In the genomic region with DNA sequence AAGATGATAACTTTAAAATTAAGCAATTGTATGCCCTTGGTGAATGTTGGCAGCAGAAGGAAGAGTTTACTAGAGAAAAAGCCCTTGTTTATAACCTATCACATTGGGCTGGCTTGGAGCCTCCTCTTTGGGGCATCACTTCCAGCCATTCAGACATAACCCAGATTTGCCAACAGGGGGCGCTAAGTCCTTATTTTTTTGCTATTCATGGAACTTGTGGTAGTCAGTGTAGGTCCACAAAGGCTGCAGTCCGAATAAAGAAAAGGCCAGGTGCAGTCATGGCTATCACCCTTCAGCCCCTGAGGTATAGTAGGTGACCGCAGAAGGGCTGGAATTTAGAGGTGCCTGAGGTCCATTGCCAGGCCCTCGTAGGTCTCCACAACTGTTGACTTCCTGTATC, we compare ENCODE assay signal across 9 mouse cellular contexts. TPM values are rescaled to one million over a fixed set of nuclear protein-coding genes. Genes with fewer than 3 reads are reported as not detected.
A peak's percentile ranks its signal among the peaks of the same experiment; 100 is the strongest.
DNase-seq lines count a peak whose midpoint lies in the region; ATAC-seq and TF ChIP-seq lines count a peak whose summit lies in the region.
"Had no signal": no experiment of that assay in that cellular context is flagged by ENCODE, and none has a peak within 500 bp of the region (broad histone marks: within the 10 kb centered on the region; RNA-seq: fewer than 3 reads in every experiment).

No protein-coding gene starts in this region.

- peak; percentile 29; the same call in 1 of the 2 replicates for ATAC-seq in liver, embryonic 11.5 days (replicated peaks; ENCODE audit: low FRiP score)

- intact Hi-C loops in heart, adult 2 months (cut with DNase I) = loop anchor here (1.0 kb wide), 1 partner anchor 131 kb away; no protein-coding TSS in a partner anchor

- TF ChIP-seq RAD21 in CH12.LX (IDR thresholded peaks at IDR 0.05; ENCODE audit: low read depth, low read length) = peak; percentile 88

- H3K79me2 ChIP-seq in CH12.LX (replicated peaks; ENCODE audit: control insufficient read depth, extremely low read depth, insufficient read depth, poor library complexity, severe bottlenecking) = no peaks in the 10 kb centered on the region
- H3K79me2 ChIP-seq in heart, adult 2 months (replicated peaks; ENCODE audit: control insufficient read depth, insufficient read depth, low read length) = no peaks in the 10 kb centered on the region

- H3K27me3 ChIP-seq in CH12.LX (replicated peaks) = peaks cover 6% of the 10 kb centered on the region
- H3K27me3 ChIP-seq in heart, adult 2 months (ENCODE audit: control insufficient read depth, insufficient read depth, low read length) = no peaks in the 10 kb centered on the region; the same call in 1 of the 2 replicates
- H3K27me3 ChIP-seq in liver, embryonic 11.5 days (replicated peaks; ENCODE audit: control insufficient read depth, insufficient read depth, low read length) = no peaks in the 10 kb centered on the region

- no peak for TF ChIP-seq POLR2A in CH12.LX (IDR thresholded peaks at IDR 0.05; ENCODE audit: low read depth, low read length)
- TF ChIP-seq POLR2A in heart, adult 2 months (IDR thresholded peaks at IDR 0.05; ENCODE audit: insufficient read depth, low read depth, low read length) = no peak

- no peaks in the 10 kb centered on the region for H3K36me3 ChIP-seq in CH12.LX (replicated peaks in 1 of 2; ENCODE audit: control insufficient read depth in 1 of 2, insufficient read depth in 1 of 2, low read length in 1 of 2)
- H3K36me3 ChIP-seq in heart, adult 2 months (ENCODE audit: control insufficient read depth, insufficient read depth, low read length) = no peaks in the 10 kb centered on the region
- H3K36me3 ChIP-seq in liver, embryonic 11.5 days (ENCODE audit: control insufficient read depth, insufficient read depth, low read length) = no peaks in the 10 kb centered on the region

- H3K4me2 ChIP-seq in CH12.LX (ENCODE audit: insufficient read depth, low read depth, poor library complexity, severe bottlenecking) = no peak overlapping the region
- no peak overlapping the region for H3K4me2 ChIP-seq in liver, embryonic 11.5 days

- TF ChIP-seq EP300 in CH12.LX (IDR thresholded peaks at IDR 0.05; ENCODE audit: low read length) = no peak
- TF ChIP-seq EP300 in heart, adult 2 months (IDR thresholded peaks at IDR 0.05; ENCODE audit: insufficient read depth, low read depth, low read length) = no peak

- H3K9me3 ChIP-seq in CH12.LX (replicated peaks; ENCODE audit: low read length) = no peaks in the 10 kb centered on the region
- H3K9me3 ChIP-seq in liver, embryonic 11.5 days (ENCODE audit: control insufficient read depth, low read length) = no peaks in the 10 kb centered on the region

- 38% methylated on average over 4 of the region's 4 CpGs for WGBS in heart, adult 2 months
- WGBS in liver, embryonic 11.5 days = 44% methylated on average over 4 of the region's 4 CpGs

- in situ Hi-C loops in CH12.LX (cut with MboI; ENCODE audit: low pct_ligation_motif_present, low pct_unique_long_range_greater_than_20kb, low sequenced_read_pairs) = loop anchor here (25.0 kb wide), 1 partner anchor 416 kb away; no protein-coding TSS in a partner anchor

- peak; percentile 58 to 86 for TF ChIP-seq CTCF in CH12.LX (conservative IDR thresholded peaks at IDR 0.05 in 1 of 2, IDR thresholded peaks at IDR 0.05 in 1 of 2; ENCODE audit: low read depth in 2 of 2, low read length in 2 of 2)
- peak; percentile 84 for TF ChIP-seq CTCF in heart, adult 2 months (IDR thresholded peaks at IDR 0.05)

- no peak overlapping the region for H3K9ac ChIP-seq in CH12.LX (ENCODE audit: insufficient read depth, low read depth)
- no peak overlapping the region for H3K9ac ChIP-seq in heart, adult 2 months (ENCODE audit: low read depth, low read length)
- no peak overlapping the region for H3K9ac ChIP-seq in liver, embryonic 11.5 days (ENCODE audit: low read depth, low read length)

- H3K4me3 ChIP-seq in CH12.LX (replicated peaks in 1 of 3; ENCODE audit: low read depth in 2 of 3, low read length in 2 of 3, poor library complexity in 1 of 3) = no peak overlapping the region
- H3K4me3 ChIP-seq in heart, adult 2 months = no peak overlapping the region
- H3K4me3 ChIP-seq in liver, embryonic 11.5 days (ENCODE audit: low read depth, low read length) = no peak overlapping the region

- no peak overlapping the region for H3K27ac ChIP-seq in CH12.LX (ENCODE audit: insufficient read depth, low read depth)
- no peak overlapping the region for H3K27ac ChIP-seq in heart, adult 2 months
- no peak overlapping the region for H3K27ac ChIP-seq in liver, embryonic 11.5 days (ENCODE audit: low read depth, low read length)

- peaks cover 19 to 22% of the 10 kb centered on the region in 2 experiments for H3K4me1 ChIP-seq in CH12.LX (ENCODE audit: control insufficient read depth in 1 of 2, insufficient read depth in 2 of 2)
- H3K4me1 ChIP-seq in heart, adult 2 months (ENCODE audit: control insufficient read depth, insufficient read depth, low read length) = no peaks in the 10 kb centered on the region
- peaks cover 8% of the 10 kb centered on the region for H3K4me1 ChIP-seq in liver, embryonic 11.5 days (replicated peaks; ENCODE audit: control insufficient read depth, insufficient read depth, low read length)

- dilution Hi-C loops in CH12.LX (cut with MboI; ENCODE audit: extremely low pct_ligation_motif_present, extremely low pct_unique_long_range_greater_than_20kb, low sequenced_read_pairs) = no loop called here

- peak; percentile 77 for DNase-seq in CH12.LX (ENCODE audit: extremely low read depth)
- DNase-seq in adrenal gland, postnatal 14 days = peak; percentile 90
- peak; percentile 73 for DNase-seq in embryo, embryonic 9.5 days (ENCODE audit: extremely low spot score)
- DNase-seq in heart, adult 2 months = peak; percentile 56 to 72
- DNase-seq in kidney, postnatal 10 days = peak; percentile 84
- no peak for DNase-seq in liver, embryonic 11.5 days (ENCODE audit: low spot score)
- DNase-seq in ovary, adult 18-20 months (ENCODE audit: low spot score) = peak; percentile 21
- peak; percentile 39 for DNase-seq in thymus, postnatal 25 days

TF ChIP-seq in CH12.LX, 34 proteins besides CTCF, POLR2A, EP300 and RAD21 (continues in another document):
- TF ChIP-seq ZMIZ1 (IDR thresholded peaks at IDR 0.05; ENCODE audit: low read depth, low read length) (no peak), ELF1 (IDR thresholded peaks at IDR 0.05; ENCODE audit: low read depth, low read length) (no peak), USF2 (conservative IDR thresholded peaks at IDR 0.05; ENCODE audit: low read depth, low read length) (no peak), MAX (IDR thresholded peaks at IDR 0.05; ENCODE audit: low read length) (no peak), TBP (conservative IDR thresholded peaks at IDR 0.05; ENCODE audit: low read depth, low read length) (no peak), NRF1 (IDR thresholded peaks at IDR 0.05; ENCODE audit: low read depth, low read length) (no peak), PAX5 (IDR thresholded peaks at IDR 0.05; ENCODE audit: low read length) (no peak), IRF4 (IDR thresholded peaks at IDR 0.05; ENCODE audit: low read depth, low read length) (peak; percentile 26; the same call in 1 of the 2 replicates), ZNF384 (IDR thresholded peaks at IDR 0.05; ENCODE audit: low read depth, low read length) (no peak), HCFC1 (IDR thresholded peaks at IDR 0.05; ENCODE audit: low read depth, low read length) (no peak), JUND (conservative IDR thresholded peaks at IDR 0.05; ENCODE audit: low read depth, low read length) (no peak), MAZ (IDR thresholded peaks at IDR 0.05; ENCODE audit: low read depth, low read length) (0 out of 2 replicates have a peak, but pooled peaks have one; percentile 25), BHLHE40 (IDR thresholded peaks at IDR 0.05; ENCODE audit: low read depth, low read length) (no peak), SMC3 (IDR thresholded peaks at IDR 0.05; ENCODE audit: low read depth, low read length) (peak; percentile 78), MEF2A (IDR thresholded peaks at IDR 0.05; ENCODE audit: borderline replicate concordance, low read depth, low read length) (no peak), GABPA (IDR thresholded peaks at IDR 0.05; ENCODE audit: insufficient replicate concordance, low read depth, low read length) (no peak), UBTF (IDR thresholded peaks at IDR 0.05; ENCODE audit: low read depth, low read length) (no peak), MYC (IDR thresholded peaks at IDR 0.05; ENCODE audit: low read depth, low read length) (0 out of 2 replicates have a peak, but pooled peaks have one; percentile 37), POLR2AphosphoS2 (IDR thresholded peaks at IDR 0.05; ENCODE audit: low read depth, low read length) (no peak), MAFK (IDR thresholded peaks at IDR 0.05; ENCODE audit: insufficient replicate concordance, low read length) (no peak), RCOR1 (conservative IDR thresholded peaks at IDR 0.05; ENCODE audit: low read depth, low read length) (no peak), CHD2 (IDR thresholded peaks at IDR 0.05; ENCODE audit: low read length) (no peak), ZC3H11A (IDR thresholded peaks at IDR 0.05; ENCODE audit: low read depth, low read length) (peak; percentile 44), E2F4 (IDR thresholded peaks at IDR 0.05; ENCODE audit: insufficient replicate concordance, low read depth, low read length) (no peak), KAT2A (IDR thresholded peaks at IDR 0.05; ENCODE audit: insufficient replicate concordance, low read length) (no peak)

RNA-seq across cellular contexts. Expression of a gene that starts 1.9 kb away (rescaled TPM):
- total RNA-seq in CH12.LX (2012; rRNA removed) = 0.30 TPM in 1 of 2 replicates, not detected in the other
- not detected in 2 replicates for total RNA-seq in CH12.LX (2014; rRNA removed)
- 0.63 TPM in 1 of 2 replicates, not detected in the other for polyA plus RNA-seq in CH12.LX (2012; ENCODE audit: insufficient read length, low read depth)
- total RNA-seq in adrenal gland, postnatal 14 days (2021) = 1.2 TPM in 2 replicates
- not detected for total RNA-seq in heart, adult 2 months (2021)
- polyA plus RNA-seq in heart, adult 2 months (2012; rRNA removed) = 0.20 TPM in 1 of 2 replicates, not detected in the other
- not detected in 2 replicates for polyA plus RNA-seq in liver, embryonic 11.5 days (2014; fragmentation: Nextera tagmentation; extraction: Ambion mirVana)
- polyA plus RNA-seq: heart, embryonic 14.5 days had no signal

RNA-seq across cellular contexts. Expression of a gene that starts 21.1 kb away (rescaled TPM):
- 4.2 and 6.7 TPM in 2 replicates for total RNA-seq in CH12.LX (2012; rRNA removed)
- total RNA-seq in CH12.LX (2014; rRNA removed) = 6.0 and 6.2 TPM in 2 replicates
- polyA plus RNA-seq in CH12.LX (2012; ENCODE audit: insufficient read length, low read depth) = 5.7 TPM in 2 replicates
- total RNA-seq in adrenal gland, postnatal 14 days (2021) = 6.7 and 11.6 TPM in 2 replicates
- 1 to 10 TPM; 4.1 to 4.5 TPM for total RNA-seq in heart, adult 2 months (2021)
- 10.5 and 10.7 TPM in 2 replicates for polyA plus RNA-seq in heart, adult 2 months (2012; rRNA removed)
- polyA plus RNA-seq in liver, embryonic 11.5 days (2014; fragmentation: Nextera tagmentation; extraction: Ambion mirVana) = 3.3 and 4.8 TPM in 2 replicates

RNA-seq across cellular contexts. Expression of a gene that starts 48.5 kb away (rescaled TPM):
- total RNA-seq in CH12.LX (2012; rRNA removed) (21.7 and 26.9 TPM in 2 replicates), CH12.LX (2014; rRNA removed) (18.7 and 20.2 TPM in 2 replicates)
- 30.4 and 33.1 TPM in 2 replicates for polyA plus RNA-seq in CH12.LX (2012; ENCODE audit: insufficient read length, low read depth)
- 78.2 and 90.1 TPM in 2 replicates for total RNA-seq in adrenal gland, postnatal 14 days (2021)
- total RNA-seq in heart, adult 2 months (2021) = 10 to 100 TPM; 43.8 to 44.0 TPM
- polyA plus RNA-seq in heart, adult 2 months (2012; rRNA removed) = 28.9 and 36.9 TPM in 2 replicates
- 68.0 and 72.0 TPM in 2 replicates for polyA plus RNA-seq in liver, embryonic 11.5 days (2014; fragmentation: Nextera tagmentation; extraction: Ambion mirVana)
